Mouse (Mus musculus): ENCODE data around the gene Utrn. TPM values are rescaled to one million over a fixed set of nuclear protein-coding genes. Genes with fewer than 3 reads are reported as not detected.

The Utrn gene
- total and polyA plus RNA-seq, 3 experiments = 9.4 to 115 (median 71.5) TPM

GRCm38 (mm10) chr10:12756692-12757091 is 112.5 kb downstream of the Utrn start:
- no peak overlapping the region for H3K4me3 ChIP-seq (ENCODE audit: low read depth, low read length)
- H3K4me1 ChIP-seq (ENCODE audit: insufficient read depth, low read depth, low read length) = peaks cover 5% of the 10 kb centered on the region
- peaks cover 36% of the 10 kb centered on the region for H3K36me3 ChIP-seq (replicated peaks)
- DNase-seq (ENCODE audit: low spot score) = no peak
- no peaks in the 10 kb centered on the region for H3K27me3 ChIP-seq (ENCODE audit: insufficient read depth, low read length)
- no peak for ATAC-seq (ENCODE audit: extremely low read depth, insufficient number of reproducible peaks, low FRiP score, poor library complexity, severe bottlenecking)
- no peaks in the 10 kb centered on the region for H3K9me3 ChIP-seq (replicated peaks)
- TF ChIP-seq GATA2 (IDR thresholded peaks at IDR 0.05; ENCODE audit: borderline replicate concordance, low read depth, low read length) (no peak), GATA1 (IDR thresholded peaks at IDR 0.05; ENCODE audit: borderline replicate concordance, low read length) (no peak), CTCF (IDR thresholded peaks at IDR 0.05; ENCODE audit: low read depth, low read length) (no peak), POLR2AphosphoS5 (IDR thresholded peaks at IDR 0.05; ENCODE audit: insufficient replicate concordance, low read depth, low read length) (no peak), TAL1 (conservative IDR thresholded peaks at IDR 0.05; ENCODE audit: low read depth, low read length) (no peak)

- TF ChIP-seq CTCF (IDR thresholded peaks at IDR 0.05; ENCODE audit: low read depth, low read length) (no peak), GATA2 (IDR thresholded peaks at IDR 0.05; ENCODE audit: borderline replicate concordance, low read depth, low read length) (no peak), POLR2AphosphoS5 (IDR thresholded peaks at IDR 0.05; ENCODE audit: insufficient replicate concordance, low read depth, low read length) (no peak)
- ATAC-seq (ENCODE audit: extremely low read depth, insufficient number of reproducible peaks, low FRiP score, poor library complexity, severe bottlenecking) (no peak), DNase-seq (ENCODE audit: low spot score) (no peak)
- peaks cover 49% of the 10 kb centered on the region for H3K36me3 ChIP-seq (replicated peaks)
- H3K27me3 ChIP-seq (ENCODE audit: insufficient read depth, low read length) = no peaks in the 10 kb centered on the region
- peaks cover 5% of the 10 kb centered on the region for H3K4me1 ChIP-seq (ENCODE audit: insufficient read depth, low read depth, low read length)
- no peak overlapping the region for H3K4me3 ChIP-seq (ENCODE audit: low read depth, low read length)
- no peaks in the 10 kb centered on the region for H3K9me3 ChIP-seq (replicated peaks)
These were observed 114.3 kb downstream of the Utrn start for GRCm38 (mm10) chr10:12754911-12755310.

- TF ChIP-seq GATA2 (IDR thresholded peaks at IDR 0.05; ENCODE audit: borderline replicate concordance, low read depth, low read length) = no peak
- no peak for TF ChIP-seq POLR2AphosphoS5 (IDR thresholded peaks at IDR 0.05; ENCODE audit: insufficient replicate concordance, low read depth, low read length)
- TF ChIP-seq GATA1 (IDR thresholded peaks at IDR 0.05; ENCODE audit: borderline replicate concordance, low read length) = no peak
- no peak for TF ChIP-seq TAL1 (conservative IDR thresholded peaks at IDR 0.05; ENCODE audit: low read depth, low read length)
- no peak for TF ChIP-seq CTCF (IDR thresholded peaks at IDR 0.05; ENCODE audit: low read depth, low read length)
- no peak for DNase-seq (ENCODE audit: low spot score)
- H3K36me3 ChIP-seq (replicated peaks) = peaks cover 57% of the 10 kb centered on the region
- no peak for ATAC-seq (ENCODE audit: extremely low read depth, insufficient number of reproducible peaks, low FRiP score, poor library complexity, severe bottlenecking)
- H3K27me3 ChIP-seq (ENCODE audit: insufficient read depth, low read length) = no peaks in the 10 kb centered on the region
- no peak overlapping the region for H3K4me3 ChIP-seq (ENCODE audit: low read depth, low read length)
- peaks cover 5% of the 10 kb centered on the region for H3K4me1 ChIP-seq (ENCODE audit: insufficient read depth, low read depth, low read length)
- no peaks in the 10 kb centered on the region for H3K9me3 ChIP-seq (replicated peaks)
These were observed 115.0 kb downstream of the Utrn start for GRCm38 (mm10) chr10:12754166-12754565.

GRCm38 (mm10) chr10:12743717-12744116 is 125.4 kb downstream of the Utrn start:
- no peak for TF ChIP-seq CTCF (IDR thresholded peaks at IDR 0.05; ENCODE audit: low read depth, low read length)
- no peak for TF ChIP-seq GATA1 (IDR thresholded peaks at IDR 0.05; ENCODE audit: borderline replicate concordance, low read length)
- TF ChIP-seq POLR2AphosphoS5 (IDR thresholded peaks at IDR 0.05; ENCODE audit: insufficient replicate concordance, low read depth, low read length) = no peak
- no peak for TF ChIP-seq GATA2 (IDR thresholded peaks at IDR 0.05; ENCODE audit: borderline replicate concordance, low read depth, low read length)
- TF ChIP-seq TAL1 (conservative IDR thresholded peaks at IDR 0.05; ENCODE audit: low read depth, low read length) = no peak
- Histone ChIP-seq H3K36me3 (replicated peaks) (peaks cover 75% of the 10 kb centered on the region), H3K9me3 (replicated peaks) (no peaks in the 10 kb centered on the region), H3K4me1 (ENCODE audit: insufficient read depth, low read depth, low read length) (no peaks in the 10 kb centered on the region), H3K27me3 (ENCODE audit: insufficient read depth, low read length) (no peaks in the 10 kb centered on the region), H3K4me3 (ENCODE audit: low read depth, low read length) (no peak overlapping the region)
- DNase-seq (ENCODE audit: low spot score) (no peak), ATAC-seq (ENCODE audit: extremely low read depth, insufficient number of reproducible peaks, low FRiP score, poor library complexity, severe bottlenecking) (no peak)

GRCm38 (mm10) chr10:12739302-12739987 is 129.7 kb downstream of the Utrn start:
- no peaks in the 10 kb centered on the region for H3K9me3 ChIP-seq (replicated peaks)
- TF ChIP-seq TAL1 (conservative IDR thresholded peaks at IDR 0.05; ENCODE audit: low read depth, low read length) (no peak), GATA1 (IDR thresholded peaks at IDR 0.05; ENCODE audit: borderline replicate concordance, low read length) (no peak), POLR2AphosphoS5 (IDR thresholded peaks at IDR 0.05; ENCODE audit: insufficient replicate concordance, low read depth, low read length) (no peak), GATA2 (IDR thresholded peaks at IDR 0.05; ENCODE audit: borderline replicate concordance, low read depth, low read length) (no peak), CTCF (IDR thresholded peaks at IDR 0.05; ENCODE audit: low read depth, low read length) (no peak)
- DNase-seq (ENCODE audit: low spot score) (no peak), ATAC-seq (ENCODE audit: extremely low read depth, insufficient number of reproducible peaks, low FRiP score, poor library complexity, severe bottlenecking) (no peak)
- no peaks in the 10 kb centered on the region for H3K4me1 ChIP-seq (ENCODE audit: insufficient read depth, low read depth, low read length)
- H3K27me3 ChIP-seq (ENCODE audit: insufficient read depth, low read length) = no peaks in the 10 kb centered on the region
- peaks cover 84% of the 10 kb centered on the region for H3K36me3 ChIP-seq (replicated peaks)
- no peak overlapping the region for H3K4me3 ChIP-seq (ENCODE audit: low read depth, low read length)

- H3K27me3 ChIP-seq (ENCODE audit: insufficient read depth, low read length) = no peaks in the 10 kb centered on the region
These were observed 131.2 kb downstream of the Utrn start for GRCm38 (mm10) chr10:12737926-12738325.

More at GRCm38 (mm10) chr10:12737926-12738325, 131.2 kb downstream of the Utrn start:
- peaks cover 81% of the 10 kb centered on the region for H3K36me3 ChIP-seq (replicated peaks)
- no peak overlapping the region for H3K4me3 ChIP-seq (ENCODE audit: low read depth, low read length)
- H3K4me1 ChIP-seq (ENCODE audit: insufficient read depth, low read depth, low read length) = no peaks in the 10 kb centered on the region
- ATAC-seq (ENCODE audit: extremely low read depth, insufficient number of reproducible peaks, low FRiP score, poor library complexity, severe bottlenecking) (no peak), DNase-seq (ENCODE audit: low spot score) (no peak)
- no peaks in the 10 kb centered on the region for H3K9me3 ChIP-seq (replicated peaks)
- TF ChIP-seq TAL1 (conservative IDR thresholded peaks at IDR 0.05; ENCODE audit: low read depth, low read length) (no peak), GATA1 (IDR thresholded peaks at IDR 0.05; ENCODE audit: borderline replicate concordance, low read length) (no peak), GATA2 (IDR thresholded peaks at IDR 0.05; ENCODE audit: borderline replicate concordance, low read depth, low read length) (no peak), POLR2AphosphoS5 (IDR thresholded peaks at IDR 0.05; ENCODE audit: insufficient replicate concordance, low read depth, low read length) (no peak), CTCF (IDR thresholded peaks at IDR 0.05; ENCODE audit: low read depth, low read length) (no peak)
